Mouse (Mus musculus) olfactory bulb, adult 2 months (tissue): Measurements from ENCODE around the gene Pax1.

Experiments used
- CTCF ChIP-seq: fragments of 200-500 bp; IDR thresholded peaks from 2 replicates; pipeline ENCODE4 v1.5.1; 2012; ENCODE audit warnings: low read depth, mild to moderate bottlenecking, low read length, moderate library complexity; ENCODE audit not compliant: insufficient read depth
- POLR2A ChIP-seq: fragments of 200-500 bp; IDR thresholded peaks from 2 replicates; pipeline ENCODE4 v1.6.1; 2012; ENCODE audit warnings: mild to moderate bottlenecking, low read depth, low read length, moderate library complexity; ENCODE audit not compliant: insufficient read depth

- TF ChIP-seq POLR2A (no peak), CTCF (no peak)
Measured at GRCm38 (mm10) chr2:147369561-147369960, 7.8 kb downstream of the Pax1 start.
